Mouse (Mus musculus) midbrain, embryonic 13.5 days (tissue): ENCODE measurements at regions not wholly inside any gene's neighbourhood (a gene's known extent, or its start where the extent isn't known, plus 50 kb on each side); places are given as distances from the start of the nearest gene placed in this dataset.

Experiments
- ATAC-seq: fragments of 200-750 bp; cut with Nextera tagmentation; 2 replicates; pipeline ENCODE4 v1.8.0; 2017; ENCODE audit warnings: mild to moderate bottlenecking, moderate TSS enrichment, moderate library complexity
- H3K27ac ChIP-seq: fragments of 300-500 bp; sonication (generic); 2 replicates; pipeline ENCODE4 v1.5.1; 2015; ENCODE audit warnings: inconsistent platforms, mild to moderate bottlenecking, moderate library complexity
- H3K27me3 ChIP-seq: fragments of 300-500 bp; sonication (generic); 2 replicates; pipeline ENCODE4 v1.6.1; 2015; ENCODE audit warnings: mild to moderate bottlenecking, inconsistent platforms
- H3K36me3 ChIP-seq: fragments of 300-500 bp; sonication (generic); 2 replicates; pipeline ENCODE4 v1.6.1; 2015; ENCODE audit warnings: mild to moderate bottlenecking, inconsistent platforms
- H3K4me1 ChIP-seq: fragments of 300-500 bp; sonication (generic); replicated peaks from 2 replicates; pipeline ENCODE4 v1.6.1; 2015; ENCODE audit warnings: inconsistent platforms
- H3K4me2 ChIP-seq: fragments of 300-500 bp; sonication (generic); replicated peaks from 2 replicates; pipeline ENCODE4 v1.6.1; 2015; ENCODE audit warnings: moderate library complexity, mild to moderate bottlenecking, inconsistent platforms
- H3K4me3 ChIP-seq: fragments of 300-500 bp; sonication (generic); replicated peaks from 2 replicates; pipeline ENCODE4 v1.5.1; 2015; ENCODE audit warnings: mild to moderate bottlenecking, inconsistent platforms
- H3K9ac ChIP-seq: fragments of 300-500 bp; sonication (generic); replicated peaks from 2 replicates; pipeline ENCODE4 v1.6.1; 2015; ENCODE audit warnings: mild to moderate bottlenecking, inconsistent platforms
- H3K9me3 ChIP-seq: fragments of 300-500 bp; sonication (generic); 2 replicates; pipeline ENCODE4 v1.6.1; 2016; ENCODE audit warnings: mild to moderate bottlenecking, inconsistent platforms
- WGBS: fragments of 180-500 bp; shearing (Covaris S2); methylation state at CpG from one replicate; pipeline ENCODE4 v1.1.7; 2015; 5-methylcytosine and 5-hydroxymethylcytosine counted together

DNA sequence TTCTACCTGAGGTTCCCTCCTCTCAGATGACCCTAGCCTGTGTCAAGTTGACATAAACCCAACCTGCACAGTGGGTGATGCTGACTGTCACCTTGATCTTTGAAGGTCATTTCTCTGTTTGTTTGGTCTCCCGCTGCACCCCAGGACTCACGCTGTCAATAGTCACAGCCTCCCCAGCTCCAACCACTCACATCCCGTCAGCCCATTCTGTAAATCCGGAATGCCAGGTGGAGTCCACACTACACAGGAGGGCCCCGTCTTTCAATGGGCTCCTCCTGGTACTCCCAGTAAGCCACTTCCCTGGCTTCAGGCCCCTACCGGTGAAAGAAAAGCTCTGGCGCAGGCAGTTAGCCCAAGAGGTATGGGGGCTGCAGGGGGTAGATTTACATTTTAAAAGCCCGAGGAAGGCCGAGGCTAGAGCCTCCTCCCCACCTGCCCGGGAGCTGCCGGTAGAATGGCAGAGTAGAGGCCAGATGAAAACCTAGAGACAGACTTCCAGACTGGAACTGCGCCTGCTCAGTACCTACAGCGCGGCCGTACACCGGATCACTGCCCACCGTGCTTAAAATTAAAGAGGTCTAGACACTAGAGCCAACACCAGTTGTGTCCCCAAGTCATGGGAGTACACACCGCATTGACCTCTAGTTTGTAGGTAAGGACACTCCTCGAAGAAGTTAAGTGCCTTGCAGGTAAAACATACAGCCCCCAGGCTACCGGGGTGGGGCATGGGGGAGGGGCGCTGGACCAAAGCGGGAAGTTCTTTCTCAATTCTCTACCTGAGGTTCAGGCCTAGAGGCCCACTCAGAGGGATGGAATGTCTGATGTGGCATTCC is 123.8 kb upstream of the Med13l start:
- peak overlapping the region; percentile 13; the same call in 1 of the 2 replicates for H3K4me2 ChIP-seq
- WGBS: 7% methylated on average over 22 of the region's 22 CpGs
- ATAC-seq: no peak

DNA sequence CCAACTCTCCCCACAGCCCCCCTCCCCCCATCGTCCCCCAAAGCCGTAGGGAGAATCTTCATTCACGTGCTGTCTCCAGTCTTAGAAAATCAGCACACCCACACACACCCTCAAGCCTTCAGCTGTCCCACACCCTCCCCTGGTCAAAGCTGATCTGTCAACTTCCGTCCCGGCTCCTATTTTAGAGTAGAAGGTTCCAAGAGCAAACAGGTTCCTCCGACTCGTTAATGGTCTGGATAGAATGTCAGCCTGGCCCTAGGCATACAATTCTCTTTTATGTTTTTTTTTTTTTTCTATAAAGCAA is 123.2 kb upstream of the Med13l start:
- WGBS: 17% methylated on average over 7 of the region's 7 CpGs

More for the DNA sequence above, 123.8 kb upstream of the Med13l start:
- Histone ChIP-seq H3K9ac (no peak overlapping the region), H3K9me3 (no peaks in the 10 kb centered on the region), H3K4me3 (no peak overlapping the region), H3K27me3 (peaks cover 38% of the 10 kb centered on the region), H3K27ac (no peak overlapping the region), H3K4me1 (peaks cover 19% of the 10 kb centered on the region), H3K36me3 (no peaks in the 10 kb centered on the region)

DNA sequence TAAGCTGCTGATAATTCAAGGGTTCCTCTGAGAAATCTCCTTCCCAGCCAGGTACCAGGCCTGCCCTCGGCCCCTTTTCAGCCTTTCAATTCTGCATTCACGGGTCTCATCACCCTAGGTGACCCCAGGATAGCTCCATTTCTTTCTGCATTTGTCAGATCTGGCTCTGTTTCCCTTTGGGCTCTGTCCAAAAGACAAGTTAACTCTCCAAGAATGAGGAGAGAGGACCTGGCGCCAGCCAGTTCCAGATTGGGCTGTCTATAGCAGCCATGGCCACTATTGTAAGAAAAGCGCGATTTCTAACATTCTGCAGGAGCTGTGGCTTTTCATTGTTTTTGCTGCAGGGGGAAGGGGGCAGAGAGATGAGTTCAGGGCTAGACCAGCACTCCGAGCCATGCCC is 122.5 kb upstream of the Med13l start:
- peaks cover 19% of the 10 kb centered on the region for H3K4me1 ChIP-seq
- H3K27me3 ChIP-seq: peaks cover 38% of the 10 kb centered on the region
- H3K4me3 ChIP-seq: no peak overlapping the region
- H3K4me2 ChIP-seq: no peak overlapping the region
- no peaks in the 10 kb centered on the region for H3K9me3 ChIP-seq
- H3K27ac ChIP-seq: no peak overlapping the region
- ATAC-seq: no peak
- WGBS: 34% methylated on average over 6 of the region's 6 CpGs
- no peak overlapping the region for H3K9ac ChIP-seq
- no peaks in the 10 kb centered on the region for H3K36me3 ChIP-seq

More for the DNA sequence above, 123.2 kb upstream of the Med13l start:
- peaks cover 19% of the 10 kb centered on the region for H3K4me1 ChIP-seq
- H3K4me3 ChIP-seq: no peak overlapping the region
- H3K27me3 ChIP-seq: peaks cover 38% of the 10 kb centered on the region
- 0 out of 2 replicates have a peak overlapping the region, but pooled peaks have one; percentile 13 for H3K4me2 ChIP-seq
- H3K9ac ChIP-seq: no peak overlapping the region
- H3K27ac ChIP-seq: no peak overlapping the region
- no peaks in the 10 kb centered on the region for H3K36me3 ChIP-seq
- no peak for ATAC-seq
- no peaks in the 10 kb centered on the region for H3K9me3 ChIP-seq

DNA sequence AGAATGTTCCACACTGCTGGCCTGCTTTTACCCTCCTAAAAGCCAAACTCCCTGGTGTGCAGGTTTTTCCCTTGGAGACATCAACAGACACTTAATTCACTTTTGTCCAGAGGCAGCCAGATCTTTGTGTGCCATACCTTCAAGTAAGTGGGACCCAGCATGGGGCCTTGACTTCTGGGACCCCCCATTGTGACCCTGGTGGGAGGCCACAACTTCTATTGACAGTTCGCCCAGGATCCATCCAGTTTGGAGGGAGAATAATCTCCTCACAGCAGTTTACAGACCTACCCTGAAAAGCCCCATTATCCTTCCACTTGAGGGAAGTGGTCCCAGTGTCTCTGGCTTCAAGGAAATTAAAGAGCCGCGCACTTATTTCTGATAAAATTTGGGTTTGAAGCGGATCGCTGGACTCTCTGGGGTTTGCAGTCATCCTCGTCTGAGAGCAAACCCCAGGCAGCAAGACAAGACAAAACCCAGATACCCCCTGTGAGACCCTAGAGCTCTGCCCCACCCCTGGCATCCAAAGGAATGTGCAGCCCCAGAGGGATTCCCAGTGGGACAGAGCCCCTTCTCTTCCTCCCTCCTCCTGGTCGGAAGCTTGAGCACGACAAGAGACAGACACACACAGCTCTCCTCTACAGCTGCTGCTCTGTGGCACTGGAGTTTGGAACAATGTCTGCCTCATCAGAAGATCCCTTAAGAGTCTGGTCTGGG is 115.8 kb upstream of the Med13l start:
- Histone ChIP-seq H3K27ac (no peak overlapping the region), H3K9ac (no peak overlapping the region), H3K27me3 (peaks cover 9% of the 10 kb centered on the region; the same call in 1 of the 2 replicates), H3K4me3 (no peak overlapping the region), H3K9me3 (no peaks in the 10 kb centered on the region), H3K4me2 (no peak overlapping the region), H3K4me1 (peaks cover 12% of the 10 kb centered on the region), H3K36me3 (no peaks in the 10 kb centered on the region)
- 6% methylated on average over 8 of the region's 8 CpGs for WGBS
- ATAC-seq: no peak

DNA sequence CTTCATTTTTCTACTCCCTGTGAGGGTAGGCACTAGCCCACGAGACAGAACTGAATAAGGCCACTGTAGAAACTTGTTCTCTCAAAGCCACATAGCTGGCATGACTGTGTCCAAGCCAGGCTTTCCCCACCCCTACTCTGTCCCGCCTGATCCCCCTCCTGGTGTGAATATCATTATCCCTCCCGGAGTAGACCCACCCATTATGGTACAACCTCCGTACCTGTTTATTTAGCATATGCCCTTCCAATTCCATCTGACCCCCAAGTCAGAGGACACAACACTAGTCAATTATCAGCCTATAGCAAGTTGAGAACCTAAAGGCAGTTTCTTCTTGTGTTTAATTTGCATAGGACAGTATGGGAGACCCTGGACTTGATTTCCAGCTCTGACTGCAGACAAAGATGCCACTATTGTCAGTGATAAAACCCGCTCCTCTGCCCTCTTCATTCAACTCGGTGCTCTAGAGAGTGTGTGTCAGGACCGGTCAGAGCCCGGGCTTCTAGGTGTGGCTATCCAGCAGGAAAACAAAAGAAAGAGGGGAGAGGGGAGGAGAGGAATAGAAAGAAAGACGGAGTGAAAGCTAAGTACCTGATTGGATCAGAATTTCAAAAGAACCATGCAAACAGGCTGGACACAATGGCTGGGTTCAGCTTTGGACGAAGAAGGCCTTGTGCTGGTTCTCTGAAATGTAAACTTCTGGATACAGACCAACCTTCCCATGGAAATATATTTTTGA is 115.1 kb upstream of the Med13l start:
- no peak for ATAC-seq

DNA sequence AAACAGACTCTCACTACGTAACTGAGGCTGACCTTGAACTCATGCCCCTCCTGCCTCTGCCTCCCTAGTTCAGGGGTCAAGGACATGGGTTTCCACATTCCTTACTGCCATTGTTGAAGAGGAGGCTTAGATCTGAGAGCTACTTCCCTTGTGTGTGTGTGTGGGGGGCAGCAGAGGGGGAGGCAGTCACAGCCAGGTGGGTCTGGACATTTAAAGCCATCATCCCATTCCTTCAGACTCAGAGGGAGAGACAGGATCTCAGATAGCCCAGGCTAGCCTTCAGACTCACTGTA is 114.5 kb upstream of the Med13l start:
- Histone ChIP-seq H3K27me3 (peaks cover 9% of the 10 kb centered on the region; the same call in 1 of the 2 replicates), H3K4me3 (no peak overlapping the region), H3K9me3 (no peaks in the 10 kb centered on the region), H3K36me3 (no peaks in the 10 kb centered on the region), H3K9ac (no peak overlapping the region), H3K4me1 (peaks cover 12% of the 10 kb centered on the region), H3K27ac (no peak overlapping the region), H3K4me2 (no peak overlapping the region)
- WGBS: 65% methylated on average over 1 of the region's 1 CpGs
- no peak for ATAC-seq

More for the DNA sequence above, 115.1 kb upstream of the Med13l start:
- Histone ChIP-seq H3K4me2 (no peak overlapping the region), H3K4me1 (peaks cover 12% of the 10 kb centered on the region), H3K9me3 (no peaks in the 10 kb centered on the region), H3K27ac (no peak overlapping the region), H3K36me3 (no peaks in the 10 kb centered on the region), H3K9ac (no peak overlapping the region), H3K27me3 (peaks cover 9% of the 10 kb centered on the region; the same call in 1 of the 2 replicates), H3K4me3 (no peak overlapping the region)
- WGBS: 13% methylated on average over 10 of the region's 10 CpGs

DNA sequence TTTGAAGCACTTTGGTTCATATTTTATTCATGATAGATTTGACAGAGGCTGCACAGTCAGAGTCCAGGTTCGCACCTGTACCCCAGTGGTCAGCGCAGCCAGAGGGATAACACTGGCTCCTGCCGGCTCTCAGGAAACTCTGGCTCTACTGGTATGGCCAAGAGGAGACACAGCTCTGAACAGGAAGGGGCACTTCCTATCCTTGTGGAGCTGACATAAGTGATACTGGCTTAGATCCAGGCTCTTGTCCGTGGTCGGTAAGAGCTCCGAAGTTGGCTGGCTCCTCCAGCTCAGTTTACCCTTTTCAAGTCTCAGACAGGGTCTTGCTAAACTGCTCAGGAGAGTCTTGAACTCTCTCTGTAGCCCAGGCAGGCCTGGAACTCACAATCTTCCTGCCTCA is 113.6 kb upstream of the Med13l start:
- Histone ChIP-seq H3K4me2 (no peak overlapping the region), H3K27me3 (peaks cover 9% of the 10 kb centered on the region; the same call in 1 of the 2 replicates), H3K4me1 (peaks cover 12% of the 10 kb centered on the region), H3K9ac (no peak overlapping the region), H3K27ac (no peak overlapping the region), H3K9me3 (no peaks in the 10 kb centered on the region), H3K4me3 (no peak overlapping the region), H3K36me3 (no peaks in the 10 kb centered on the region)
- no peak for ATAC-seq
- WGBS: 88% methylated on average over 6 of the region's 6 CpGs

DNA sequence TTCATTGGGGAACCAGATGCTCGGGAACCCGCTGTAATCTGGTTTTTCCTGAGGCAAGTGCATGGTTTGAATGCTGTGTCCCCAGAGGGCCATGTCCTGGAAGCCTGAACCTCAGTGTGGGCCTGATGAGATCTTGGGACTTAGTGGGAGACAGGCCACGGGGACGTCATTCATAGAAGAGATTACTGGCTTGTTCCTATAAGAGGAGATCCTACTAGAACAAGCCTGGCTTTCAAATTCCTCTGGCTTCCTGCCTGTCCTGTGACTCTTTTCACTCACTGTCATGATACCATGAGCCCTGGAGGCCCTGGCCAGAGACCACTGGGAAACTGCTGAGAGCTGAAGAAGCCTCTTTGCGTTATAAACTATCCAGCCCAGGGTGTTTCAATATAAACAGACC is 113.1 kb upstream of the Med13l start:
- Histone ChIP-seq H3K4me1 (peaks cover 12% of the 10 kb centered on the region), H3K4me3 (no peak overlapping the region), H3K27ac (no peak overlapping the region), H3K9me3 (no peaks in the 10 kb centered on the region), H3K27me3 (peaks cover 9% of the 10 kb centered on the region; the same call in 1 of the 2 replicates), H3K9ac (no peak overlapping the region), H3K36me3 (no peaks in the 10 kb centered on the region), H3K4me2 (no peak overlapping the region)
- WGBS: 66% methylated on average over 5 of the region's 5 CpGs
- no peak for ATAC-seq

DNA sequence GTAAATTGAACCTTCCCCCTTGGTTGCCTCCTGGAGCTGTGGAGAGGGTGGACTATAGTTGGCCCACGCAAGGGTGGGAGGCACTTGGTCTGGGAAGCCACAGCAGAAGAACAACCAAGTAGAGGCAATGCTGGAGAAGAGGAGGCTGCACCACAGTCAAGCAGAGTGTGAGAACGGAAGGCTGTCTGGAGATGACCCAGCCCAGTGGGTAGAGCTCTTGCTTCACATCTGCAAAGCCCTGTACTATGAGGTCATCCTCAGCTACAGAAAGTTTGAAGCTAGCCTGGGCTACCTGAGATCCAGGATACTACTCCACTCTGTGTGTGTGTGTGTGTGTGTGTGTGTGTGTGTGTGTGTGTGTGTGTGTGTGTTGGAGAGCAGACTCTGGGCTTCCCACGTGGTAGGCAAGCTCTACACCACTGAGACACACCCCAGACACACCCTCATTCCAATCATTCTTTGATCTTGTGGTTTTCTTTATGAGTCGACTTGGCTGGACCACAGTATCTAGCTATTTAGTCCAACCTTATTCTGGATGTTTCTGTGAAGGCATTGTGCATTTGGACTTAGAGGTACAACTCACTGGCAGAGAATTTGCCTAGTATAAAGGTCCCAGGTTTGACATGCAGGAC is 111.5 kb upstream of the Med13l start:
- no peak overlapping the region for H3K27ac ChIP-seq
- no peak for ATAC-seq
- H3K9me3 ChIP-seq: no peaks in the 10 kb centered on the region
- H3K9ac ChIP-seq: no peak overlapping the region
- H3K4me2 ChIP-seq: no peak overlapping the region
- H3K4me1 ChIP-seq: peaks cover 12% of the 10 kb centered on the region
- WGBS: 67% methylated on average over 4 of the region's 4 CpGs
- H3K36me3 ChIP-seq: no peaks in the 10 kb centered on the region
- no peak overlapping the region for H3K4me3 ChIP-seq
- H3K27me3 ChIP-seq: peaks cover 9% of the 10 kb centered on the region; the same call in 1 of the 2 replicates

DNA sequence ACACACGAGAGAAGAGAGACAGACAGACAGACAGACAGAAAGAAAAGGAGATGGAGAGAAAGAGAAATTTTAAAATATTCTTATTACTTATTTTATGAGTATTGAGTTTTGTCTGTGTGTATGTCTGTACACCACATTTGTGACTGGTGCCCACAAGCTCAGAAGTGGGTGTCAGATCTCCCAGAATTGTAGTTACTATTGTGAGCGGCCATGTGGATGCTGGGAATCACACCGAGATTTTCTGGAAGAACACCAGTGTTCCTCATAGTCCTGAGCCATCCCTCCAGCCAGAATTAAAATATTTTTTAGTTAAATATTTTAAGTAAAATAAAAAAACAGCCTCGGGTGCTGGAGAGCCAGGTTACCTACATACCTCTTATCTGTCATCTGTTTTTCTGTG is 110.6 kb upstream of the Med13l start:
- WGBS: 91% methylated on average over 4 of the region's 4 CpGs

DNA sequence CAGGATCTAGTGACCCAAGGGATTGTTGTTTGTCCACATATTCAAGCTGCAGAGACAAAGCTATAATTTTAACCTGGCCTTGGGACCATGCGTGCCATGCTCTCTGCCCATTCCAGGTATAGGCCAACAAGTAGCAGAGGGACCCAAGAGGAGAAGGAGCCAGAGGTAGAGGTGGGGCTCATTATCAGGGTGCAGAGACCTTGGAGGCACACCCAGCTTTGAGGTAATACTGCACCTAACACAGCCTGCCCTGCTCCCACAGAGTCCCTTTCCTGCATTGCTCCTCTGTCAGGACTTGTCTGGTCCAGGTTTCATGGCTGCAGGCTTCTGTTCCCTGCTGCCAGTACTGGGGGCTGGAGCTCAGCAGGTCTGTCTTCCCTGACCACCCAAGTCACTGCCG is 108.4 kb upstream of the Med13l start:
- Histone ChIP-seq H3K27me3 (0 out of 2 replicates have a peak, but pooled peaks cover 3% of the 10 kb centered on the region), H3K4me1 (no peaks in the 10 kb centered on the region), H3K9ac (no peak overlapping the region), H3K27ac (no peak overlapping the region), H3K4me3 (no peak overlapping the region), H3K4me2 (no peak overlapping the region), H3K36me3 (no peaks in the 10 kb centered on the region), H3K9me3 (no peaks in the 10 kb centered on the region)
- ATAC-seq: no peak
- WGBS: 78% methylated on average over 2 of the region's 2 CpGs

More for the DNA sequence above, 110.6 kb upstream of the Med13l start:
- Histone ChIP-seq H3K9me3 (no peaks in the 10 kb centered on the region), H3K36me3 (no peaks in the 10 kb centered on the region), H3K27ac (no peak overlapping the region), H3K4me3 (no peak overlapping the region), H3K27me3 (peaks cover 9% of the 10 kb centered on the region; the same call in 1 of the 2 replicates), H3K9ac (no peak overlapping the region), H3K4me1 (peaks cover 7% of the 10 kb centered on the region), H3K4me2 (no peak overlapping the region)
- ATAC-seq: no peak

DNA sequence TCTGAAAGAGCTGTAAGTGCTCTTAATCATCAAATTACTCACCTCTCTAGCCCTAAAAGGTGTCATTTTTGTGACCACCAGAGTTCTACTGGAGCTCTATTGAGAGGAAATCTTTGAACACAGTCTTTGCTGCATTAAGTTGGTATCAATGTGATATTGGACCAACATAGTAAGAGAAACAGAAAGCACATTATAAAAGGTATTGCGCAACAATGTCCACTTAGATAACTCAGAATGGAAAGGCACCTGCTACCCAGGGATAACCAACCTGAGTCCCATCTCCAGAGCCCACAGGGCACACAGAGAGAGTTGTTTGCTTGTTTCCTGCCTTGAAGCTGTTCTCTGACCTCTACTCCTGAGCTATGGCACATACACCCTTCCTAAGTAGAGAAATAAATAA is 106.4 kb upstream of the Med13l start:
- H3K4me3 ChIP-seq: no peak overlapping the region
- H3K9ac ChIP-seq: no peak overlapping the region
- H3K4me2 ChIP-seq: no peak overlapping the region
- no peak for ATAC-seq
- 97% methylated on average over 1 of the region's 1 CpGs for WGBS
- no peaks in the 10 kb centered on the region for H3K27me3 ChIP-seq
- H3K27ac ChIP-seq: no peak overlapping the region
- no peaks in the 10 kb centered on the region for H3K9me3 ChIP-seq
- H3K4me1 ChIP-seq: peaks cover 6% of the 10 kb centered on the region
- no peaks in the 10 kb centered on the region for H3K36me3 ChIP-seq
